Mouse (Mus musculus) liver, embryonic 16.5 days (tissue): ENCODE data around the gene Tnnc2. TPM values are rescaled to one million over a fixed set of nuclear protein-coding genes. Genes with fewer than 3 reads are reported as not detected.

Experiments used
- ATAC-seq: fragments of 200-750 bp; cut with Nextera tagmentation; 2 replicates; pipeline ENCODE4 v1.8.0; 2017; ENCODE audit warnings: low read depth, mild to moderate bottlenecking, moderate number of reproducible peaks, moderate library complexity
- H3K27ac ChIP-seq: fragments of 300-500 bp; sonication (generic); 2 replicates; pipeline ENCODE4 v1.5.1; 2014; ENCODE audit warnings: mild to moderate bottlenecking, low read length
- H3K27me3 ChIP-seq: fragments of 300-500 bp; sonication (generic); 2 replicates; pipeline ENCODE4 v1.6.1; 2014; ENCODE audit warnings: low read depth, low read length, mixed read lengths; ENCODE audit not compliant: control insufficient read depth, insufficient read depth
- H3K36me3 ChIP-seq: fragments of 300-500 bp; sonication (generic); 2 replicates; pipeline ENCODE4 v1.6.1; 2014; ENCODE audit warnings: mild to moderate bottlenecking; ENCODE audit not compliant: control insufficient read depth, insufficient read depth
- H3K4me1 ChIP-seq: fragments of 300-500 bp; sonication (generic); 2 replicates; pipeline ENCODE4 v1.6.1; 2014; ENCODE audit warnings: low read depth, low read length, mixed read lengths; ENCODE audit not compliant: control insufficient read depth
- H3K4me2 ChIP-seq: fragments of 300-500 bp; sonication (generic); 2 replicates; pipeline ENCODE4 v1.6.1; 2014; ENCODE audit warnings: low read depth, low read length, mixed read lengths
- H3K4me3 ChIP-seq: fragments of 300-500 bp; sonication (generic); 2 replicates; pipeline ENCODE4 v1.5.1; 2014; ENCODE audit warnings: low read depth, mild to moderate bottlenecking, low read length
- H3K9ac ChIP-seq: fragments of 300-500 bp; sonication (generic); 2 replicates; pipeline ENCODE4 v1.6.1; 2014; ENCODE audit warnings: low read depth, low read length
- H3K9me3 ChIP-seq: fragments of 300-500 bp; sonication (generic); replicated peaks from 2 replicates; pipeline ENCODE4 v1.6.1; 2016; ENCODE audit warnings: low read length; ENCODE audit not compliant: control insufficient read depth
- WGBS: fragments of 180-500 bp; shearing (Covaris S2); extraction: QIAGEN DNeasy Blood & Tissue Kit; methylation state at CpG from one replicate; pipeline ENCODE4 v1.1.7; 2014; ENCODE audit not compliant: insufficient replicate concordance; 5-methylcytosine and 5-hydroxymethylcytosine counted together
- polyA plus RNA-seq: library from polyadenylated mRNA; unstranded; fragments of >200 nt; fragmentation: Nextera tagmentation; extraction: Ambion mirVana; gene quantifications from 2 replicates; pipeline ENCODE4 v1.2.1, GENCODE M21; 2015

The Tnnc2 gene
- polyA plus RNA-seq, 1 experiment from 2014 or later = 67.5 TPM

- no peak overlapping the region for H3K4me3 ChIP-seq
- peaks cover 11% of the 10 kb centered on the region; the same call in 1 of the 2 replicates for H3K36me3 ChIP-seq
- H3K4me1 ChIP-seq = peaks cover 18% of the 10 kb centered on the region
- no peak for ATAC-seq
- WGBS = 73% methylated on average over 5 of the region's 5 CpGs
- no peak overlapping the region for H3K4me2 ChIP-seq
- H3K27ac ChIP-seq = no peak overlapping the region
- no peak overlapping the region for H3K9ac ChIP-seq
- no peaks in the 10 kb centered on the region for H3K9me3 ChIP-seq
- H3K27me3 ChIP-seq = no peaks in the 10 kb centered on the region
Observed at GRCm38 (mm10) chr2:164817703-164818102, 37.9 kb upstream of the Tnnc2 start.

GRCm38 (mm10) chr2:164817206-164817605, 37.4 kb upstream of the Tnnc2 start:
- H3K9me3 ChIP-seq = no peaks in the 10 kb centered on the region
- no peak overlapping the region for H3K4me3 ChIP-seq
- no peak for ATAC-seq
- 66% methylated on average over 6 of the region's 6 CpGs for WGBS
- H3K9ac ChIP-seq = no peak overlapping the region
- peaks cover 11% of the 10 kb centered on the region; the same call in 1 of the 2 replicates for H3K36me3 ChIP-seq
- H3K27ac ChIP-seq = no peak overlapping the region
- H3K27me3 ChIP-seq = no peaks in the 10 kb centered on the region
- no peak overlapping the region for H3K4me2 ChIP-seq
- peaks cover 15% of the 10 kb centered on the region for H3K4me1 ChIP-seq

DNA sequence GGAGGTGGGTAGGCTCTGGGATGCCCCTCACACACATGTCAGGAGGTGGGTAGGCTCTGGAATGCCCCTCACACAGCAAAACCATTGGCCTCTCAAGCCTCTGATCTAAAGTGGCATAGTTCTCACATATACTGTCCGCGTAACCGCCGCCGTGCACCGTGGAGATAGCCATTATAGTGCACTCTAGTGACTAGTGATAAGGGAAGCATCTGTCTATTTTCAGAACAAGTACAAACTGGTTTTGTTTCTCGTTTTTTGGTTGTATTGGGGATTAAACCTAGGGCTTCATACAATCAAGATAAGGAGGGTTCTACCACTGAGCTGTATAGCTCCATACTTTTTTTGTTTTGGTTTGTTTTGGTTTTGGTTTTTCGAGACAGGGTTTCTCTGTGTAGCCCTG, 36.1 kb upstream of the Tnnc2 start:
- peaks cover 5% of the 10 kb centered on the region; the same call in 1 of the 2 replicates for H3K36me3 ChIP-seq
- WGBS = 44% methylated on average over 8 of the region's 8 CpGs
- H3K9ac ChIP-seq = no peak overlapping the region
- peak; percentile 84 for ATAC-seq
- peaks cover 15% of the 10 kb centered on the region for H3K4me1 ChIP-seq
- H3K4me3 ChIP-seq = no peak overlapping the region
- H3K27ac ChIP-seq = no peak overlapping the region
- no peaks in the 10 kb centered on the region for H3K27me3 ChIP-seq
- no peaks in the 10 kb centered on the region for H3K9me3 ChIP-seq
- no peak overlapping the region for H3K4me2 ChIP-seq

DNA sequence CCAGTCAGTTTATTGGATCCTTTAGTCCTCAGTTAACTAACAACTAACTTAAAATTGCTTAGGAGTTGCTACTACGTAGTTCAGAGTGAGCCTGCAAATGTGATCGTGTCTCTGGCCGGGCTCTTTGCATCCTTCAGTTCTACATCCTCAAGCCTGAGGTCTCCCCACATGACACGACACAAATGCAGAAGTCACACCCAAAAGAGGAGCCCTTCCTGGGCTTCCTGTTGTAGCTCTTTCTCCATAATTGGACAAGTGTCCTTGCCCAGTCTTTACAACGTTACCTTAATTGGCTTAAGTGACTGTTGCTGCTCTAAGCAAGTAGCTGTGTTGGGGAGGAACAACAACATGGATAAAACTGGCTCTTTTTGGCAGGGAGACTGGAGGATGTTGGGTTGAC, 35.6 kb upstream of the Tnnc2 start:
- H3K27me3 ChIP-seq = no peaks in the 10 kb centered on the region
- peaks cover 15% of the 10 kb centered on the region for H3K4me1 ChIP-seq
- H3K9ac ChIP-seq = no peak overlapping the region
- H3K4me3 ChIP-seq = no peak overlapping the region
- H3K36me3 ChIP-seq = peaks cover 3% of the 10 kb centered on the region; the same call in 1 of the 2 replicates
- WGBS = 44% methylated on average over 5 of the region's 5 CpGs
- no peak for ATAC-seq
- H3K9me3 ChIP-seq = no peaks in the 10 kb centered on the region
- no peak overlapping the region for H3K27ac ChIP-seq
- H3K4me2 ChIP-seq = no peak overlapping the region

DNA sequence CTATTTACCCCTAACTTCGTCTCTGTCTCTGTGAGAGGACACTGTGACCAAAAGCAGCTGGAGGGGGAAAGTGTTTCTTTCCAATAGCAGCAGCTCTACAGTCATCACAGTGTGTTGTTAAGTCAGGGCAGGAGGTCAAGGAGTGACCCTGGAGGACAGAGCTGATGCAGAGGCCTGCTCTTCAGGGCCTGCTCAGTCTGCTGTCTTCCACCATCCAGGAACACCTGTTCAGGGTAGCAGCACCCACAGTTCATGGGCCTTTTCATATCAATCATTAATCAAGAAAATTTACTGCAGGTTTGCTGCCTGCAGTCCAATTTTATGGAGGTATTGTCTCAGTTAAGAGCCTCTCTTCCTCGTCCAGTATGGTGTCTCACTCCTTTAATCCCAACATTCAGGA, 33.8 kb upstream of the Tnnc2 start:
- H3K4me3 ChIP-seq = no peak overlapping the region
- no peaks in the 10 kb centered on the region for H3K27me3 ChIP-seq
- H3K9me3 ChIP-seq = no peaks in the 10 kb centered on the region
- H3K36me3 ChIP-seq = peaks cover 4% of the 10 kb centered on the region; the same call in 1 of the 2 replicates
- WGBS = 62% methylated on average over 2 of the region's 2 CpGs
- peaks cover 15% of the 10 kb centered on the region for H3K4me1 ChIP-seq
- H3K4me2 ChIP-seq = no peak overlapping the region
- ATAC-seq = no peak
- no peak overlapping the region for H3K9ac ChIP-seq
- H3K27ac ChIP-seq = no peak overlapping the region

- Histone ChIP-seq H3K9me3 (no peaks in the 10 kb centered on the region), H3K9ac (no peak overlapping the region), H3K4me3 (no peak overlapping the region), H3K4me2 (no peak overlapping the region), H3K27me3 (no peaks in the 10 kb centered on the region), H3K36me3 (peaks cover 6% of the 10 kb centered on the region; the same call in 1 of the 2 replicates), H3K27ac (no peak overlapping the region), H3K4me1 (peaks cover 28% of the 10 kb centered on the region)
- ATAC-seq = no peak
- 72% methylated on average over 7 of the region's 7 CpGs for WGBS
Observed at GRCm38 (mm10) chr2:164806614-164807013, 26.8 kb upstream of the Tnnc2 start.

DNA sequence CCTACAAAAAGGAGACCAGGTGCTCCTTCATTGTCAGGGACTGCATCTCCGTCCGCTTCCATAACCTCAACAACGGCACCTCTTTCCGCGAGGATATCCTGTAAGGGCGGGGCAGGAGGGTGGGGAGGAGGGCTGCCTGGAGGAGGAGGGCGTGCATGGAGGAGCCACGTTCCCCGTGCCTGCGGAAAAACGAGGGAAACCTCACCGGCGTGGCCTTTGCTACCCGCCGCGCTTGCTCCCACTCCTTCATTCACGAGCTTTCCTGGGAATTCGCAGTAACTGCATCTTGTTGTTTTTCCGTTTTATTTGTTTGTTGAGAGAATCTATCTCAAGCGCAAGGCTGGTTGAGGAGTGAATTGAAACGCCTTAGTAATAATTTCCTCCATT, 25.6 kb upstream of the Tnnc2 start:
- peaks cover 28% of the 10 kb centered on the region for H3K4me1 ChIP-seq
- peak overlapping the region; percentile 93 for H3K4me2 ChIP-seq
- H3K27me3 ChIP-seq = no peaks in the 10 kb centered on the region
- H3K9me3 ChIP-seq = no peaks in the 10 kb centered on the region
- H3K4me3 ChIP-seq = peak overlapping the region; percentile 96
- whole genome bisulfite sequencing = under 1% methylated on average over 21 of the region's 21 CpGs
- peak overlapping the region; percentile 100 for H3K27ac ChIP-seq
- peaks cover 12% of the 10 kb centered on the region for H3K36me3 ChIP-seq
- H3K9ac ChIP-seq = peak overlapping the region; percentile 95
- peak; percentile 74 for ATAC-seq

- Histone ChIP-seq H3K9ac (peak within 1 kb of the TSS; percentile 95), H3K9me3 (no peaks in the 10 kb centered on the region), H3K27ac (peak within 1 kb of the TSS; percentile 100), H3K4me3 (peak within 1 kb of the TSS; percentile 96), H3K4me1 (peaks cover 28% of the 10 kb centered on the region), H3K36me3 (peaks cover 13% of the 10 kb centered on the region), H3K27me3 (no peaks in the 10 kb centered on the region), H3K4me2 (peak within 1 kb of the TSS; percentile 93)
- peak; percentile 91 for ATAC-seq
- 0% methylated on average over 47 of the region's 47 CpGs for WGBS
Observed at GRCm38 (mm10) chr2:164804533-164805331, 25.0 kb upstream of the Tnnc2 start, which contains the start of the genes Acot8 and Zswim3. Acot8 (minus strand) TSS chr2:164804882. Zswim3 (plus strand) TSS chr2:164805098.

- WGBS = 60% methylated on average over 1 of the region's 1 CpGs
- Histone ChIP-seq H3K4me3 (peak overlapping the region; percentile 96), H3K4me1 (peaks cover 28% of the 10 kb centered on the region), H3K27ac (peak overlapping the region; percentile 93), H3K9ac (peak overlapping the region; percentile 93), H3K4me2 (peak overlapping the region; percentile 63), H3K9me3 (no peaks in the 10 kb centered on the region), H3K36me3 (peaks cover 15% of the 10 kb centered on the region), H3K27me3 (no peaks in the 10 kb centered on the region)
- ATAC-seq = no peak
Observed at GRCm38 (mm10) chr2:164803921-164804313, 24.1 kb upstream of the Tnnc2 start.
